Mouse (Mus musculus): ENCODE data around the gene Taf1d. TPM values are rescaled to one million over a fixed set of nuclear protein-coding genes. Genes with fewer than 3 reads are reported as not detected.
"Not testable (repeated sequence)": the region's sequence is repeated elsewhere in the genome, so short reads cannot be mapped to it uniquely, and the experiment has no call there.

Taf1d gene
- polyA plus RNA-seq, 1 experiment from 2014 or later, result 43.1 TPM

- DNase-seq (ENCODE audit: low spot score); H3K4me3 ChIP-seq (replicated peaks; ENCODE audit: low read length); H3K9me3 ChIP-seq (ENCODE audit: control insufficient read depth, low read length); H3K9ac ChIP-seq; H3K27me3 ChIP-seq (ENCODE audit: control insufficient read depth, insufficient read depth, low read length); ATAC-seq (ENCODE audit: low FRiP score); H3K4me2 ChIP-seq (replicated peaks); H3K4me1 ChIP-seq (replicated peaks; ENCODE audit: control insufficient read depth, insufficient read depth, low read length); H3K27ac ChIP-seq: not testable (repeated sequence)
- peaks cover 76% of the 10 kb centered on the region for H3K36me3 ChIP-seq (replicated peaks; ENCODE audit: control insufficient read depth, insufficient read depth)
- 100% methylated on average over 1 of the region's 2 CpGs for WGBS
Observed at GRCm38 (mm10) chr9:15316296-15316695, 10.3 kb downstream of the Taf1d start.

GRCm38 (mm10) chr9:15317223-15318169, 11.5 kb downstream of the Taf1d start:
- Histone ChIP-seq H3K4me1 (replicated peaks; ENCODE audit: control insufficient read depth, insufficient read depth, low read length) (no peaks in the 10 kb centered on the region), H3K27me3 (ENCODE audit: control insufficient read depth, insufficient read depth, low read length) (no peaks in the 10 kb centered on the region), H3K27ac (no peak overlapping the region), H3K36me3 (replicated peaks; ENCODE audit: control insufficient read depth, insufficient read depth) (peaks cover 76% of the 10 kb centered on the region), H3K4me2 (replicated peaks) (no peak overlapping the region), H3K9me3 (ENCODE audit: control insufficient read depth, low read length) (no peaks in the 10 kb centered on the region), H3K9ac (no peak overlapping the region), H3K4me3 (replicated peaks; ENCODE audit: low read length) (no peak overlapping the region)
- WGBS, result 64% methylated on average over 5 of the region's 5 CpGs
- DNase-seq (ENCODE audit: low spot score) (no peak), ATAC-seq (ENCODE audit: low FRiP score) (no peak)

- Histone ChIP-seq H3K9ac (no peak overlapping the region), H3K4me1 (replicated peaks; ENCODE audit: control insufficient read depth, insufficient read depth, low read length) (no peaks in the 10 kb centered on the region), H3K4me2 (replicated peaks) (no peak overlapping the region), H3K27ac (no peak overlapping the region), H3K36me3 (replicated peaks; ENCODE audit: control insufficient read depth, insufficient read depth) (peaks cover 75% of the 10 kb centered on the region), H3K4me3 (replicated peaks; ENCODE audit: low read length) (no peak overlapping the region), H3K27me3 (ENCODE audit: control insufficient read depth, insufficient read depth, low read length) (no peaks in the 10 kb centered on the region), H3K9me3 (ENCODE audit: control insufficient read depth, low read length) (no peaks in the 10 kb centered on the region)
- no peak for ATAC-seq (ENCODE audit: low FRiP score)
- no peak for DNase-seq (ENCODE audit: low spot score)
- 83% methylated on average over 2 of the region's 2 CpGs for WGBS
Observed at GRCm38 (mm10) chr9:15318170-15318742, 12.2 kb downstream of the Taf1d start.

- peaks cover 90% of the 10 kb centered on the region for H3K36me3 ChIP-seq (replicated peaks; ENCODE audit: control insufficient read depth, insufficient read depth)
- no peaks in the 10 kb centered on the region for H3K9me3 ChIP-seq (ENCODE audit: control insufficient read depth, low read length)
- H3K4me2 ChIP-seq (replicated peaks), result no peak overlapping the region
- no peak overlapping the region for H3K4me3 ChIP-seq (replicated peaks; ENCODE audit: low read length)
- ATAC-seq (ENCODE audit: low FRiP score), result no peak
- WGBS, result 92% methylated on average over 4 of the region's 4 CpGs
- no peak overlapping the region for H3K9ac ChIP-seq
- no peaks in the 10 kb centered on the region for H3K4me1 ChIP-seq (replicated peaks; ENCODE audit: control insufficient read depth, insufficient read depth, low read length)
- no peaks in the 10 kb centered on the region for H3K27me3 ChIP-seq (ENCODE audit: control insufficient read depth, insufficient read depth, low read length)
- no peak for DNase-seq (ENCODE audit: low spot score)
- no peak overlapping the region for H3K27ac ChIP-seq
Observed at GRCm38 (mm10) chr9:15337776-15338175, 31.8 kb downstream of the Taf1d start.

- Histone ChIP-seq H3K9me3 (ENCODE audit: control insufficient read depth, low read length) (no peaks in the 10 kb centered on the region), H3K4me2 (replicated peaks) (no peak overlapping the region), H3K4me1 (replicated peaks; ENCODE audit: control insufficient read depth, insufficient read depth, low read length) (no peaks in the 10 kb centered on the region), H3K27me3 (ENCODE audit: control insufficient read depth, insufficient read depth, low read length) (no peaks in the 10 kb centered on the region), H3K36me3 (replicated peaks; ENCODE audit: control insufficient read depth, insufficient read depth) (peaks cover 79% of the 10 kb centered on the region), H3K27ac (no peak overlapping the region), H3K4me3 (replicated peaks; ENCODE audit: low read length) (no peak overlapping the region), H3K9ac (no peak overlapping the region)
- no peak for ATAC-seq (ENCODE audit: low FRiP score)
- DNase-seq (ENCODE audit: low spot score), result no peak
- WGBS, result 78% methylated on average over 2 of the region's 2 CpGs
Observed at GRCm38 (mm10) chr9:15349925-15350324, 43.9 kb downstream of the Taf1d start.

- H3K27me3 ChIP-seq (ENCODE audit: control insufficient read depth, insufficient read depth, low read length), result no peaks in the 10 kb centered on the region
- H3K9me3 ChIP-seq (ENCODE audit: control insufficient read depth, low read length), result no peaks in the 10 kb centered on the region
- H3K36me3 ChIP-seq (replicated peaks; ENCODE audit: control insufficient read depth, insufficient read depth), result peaks cover 19% of the 10 kb centered on the region
- peak overlapping the region; percentile 82 for H3K4me2 ChIP-seq (replicated peaks)
- peak overlapping the region; percentile 83 for H3K9ac ChIP-seq
- ATAC-seq (ENCODE audit: low FRiP score) (no peak; the same call in 1 of the 2 replicates), DNase-seq (ENCODE audit: low spot score) (peak; percentile 24)
- WGBS, result 1% methylated on average over 9 of the region's 9 CpGs
- peak overlapping the region; percentile 82 for H3K27ac ChIP-seq
- H3K4me1 ChIP-seq (replicated peaks; ENCODE audit: control insufficient read depth, insufficient read depth, low read length), result peaks cover 12% of the 10 kb centered on the region; the same call in 1 of the 2 replicates
- peak overlapping the region; percentile 74 for H3K4me3 ChIP-seq (replicated peaks; ENCODE audit: low read length)
Observed at GRCm38 (mm10) chr9:15356916-15357483, 51.0 kb downstream of the Taf1d start.

GRCm38 (mm10) chr9:15357484-15358275, 51.7 kb downstream of the Taf1d start, which contains the start of gene Cep295:
Gene Cep295, minus strand, starts transcription at chr9:15357788.
- Histone ChIP-seq H3K27ac (peak within 1 kb of the TSS; percentile 82), H3K9ac (peak within 1 kb of the TSS; percentile 83), H3K27me3 (ENCODE audit: control insufficient read depth, insufficient read depth, low read length) (no peaks in the 10 kb centered on the region), H3K36me3 (replicated peaks; ENCODE audit: control insufficient read depth, insufficient read depth) (peaks cover 13% of the 10 kb centered on the region), H3K4me3 (replicated peaks; ENCODE audit: low read length) (peak within 1 kb of the TSS; percentile 74), H3K4me2 (replicated peaks) (peak within 1 kb of the TSS; percentile 82), H3K9me3 (ENCODE audit: control insufficient read depth, low read length) (no peaks in the 10 kb centered on the region), H3K4me1 (replicated peaks; ENCODE audit: control insufficient read depth, insufficient read depth, low read length) (peaks cover 12% of the 10 kb centered on the region; the same call in 1 of the 2 replicates)
- peak; percentile 100 for ATAC-seq (ENCODE audit: low FRiP score)
- peak; percentile 97 for DNase-seq (ENCODE audit: low spot score)
- 3% methylated on average over 60 of the region's 60 CpGs for WGBS

DNA sequence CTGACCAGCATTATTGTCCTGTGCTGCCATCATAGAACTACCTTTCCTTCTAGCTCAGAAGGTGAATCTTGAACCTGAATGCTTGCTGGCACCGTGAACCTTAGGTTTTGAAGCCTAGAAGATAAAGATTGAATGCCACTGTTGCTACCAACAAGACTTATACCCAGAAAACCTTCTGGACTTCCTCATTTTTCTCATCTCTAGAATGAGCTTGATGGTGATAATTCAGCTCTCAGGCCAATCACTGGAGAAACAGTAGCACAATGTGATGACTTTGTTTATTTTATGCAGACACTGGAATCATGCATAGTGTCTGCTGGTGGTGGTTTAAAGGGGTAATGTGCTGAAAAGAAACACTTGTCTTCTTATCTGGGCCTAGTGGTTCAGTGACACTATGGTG, 58.8 kb downstream of the Taf1d start:
- Histone ChIP-seq H3K9ac (no peak overlapping the region), H3K27ac (no peak overlapping the region), H3K4me3 (replicated peaks; ENCODE audit: low read length) (no peak overlapping the region), H3K27me3 (ENCODE audit: control insufficient read depth, insufficient read depth, low read length) (no peaks in the 10 kb centered on the region), H3K4me1 (replicated peaks; ENCODE audit: control insufficient read depth, insufficient read depth, low read length) (no peaks in the 10 kb centered on the region), H3K36me3 (replicated peaks; ENCODE audit: control insufficient read depth, insufficient read depth) (no peaks in the 10 kb centered on the region), H3K4me2 (replicated peaks) (no peak overlapping the region), H3K9me3 (ENCODE audit: control insufficient read depth, low read length) (no peaks in the 10 kb centered on the region)
- WGBS, result 79% methylated on average over 1 of the region's 1 CpGs
- DNase-seq (ENCODE audit: low spot score), result no peak
- no peak for ATAC-seq (ENCODE audit: low FRiP score)

All from hindbrain, embryonic 14.5 days (tissue).